Mouse (Mus musculus) spleen, adult 18-20 months (tissue): Measurements from ENCODE around the gene Gm17018.
"Not testable (repeated sequence)": the region's sequence is repeated elsewhere in the genome, so short reads cannot be mapped to it uniquely, and the experiment has no call there.

Experiments
- DNase-seq, 2 experiments: peaks; one replicate each; pipeline ENCODE4 v3.0.0; 2022; ENCODE audit warnings: mixed read lengths in 2 of 2

The Gm17018 gene

DNA sequence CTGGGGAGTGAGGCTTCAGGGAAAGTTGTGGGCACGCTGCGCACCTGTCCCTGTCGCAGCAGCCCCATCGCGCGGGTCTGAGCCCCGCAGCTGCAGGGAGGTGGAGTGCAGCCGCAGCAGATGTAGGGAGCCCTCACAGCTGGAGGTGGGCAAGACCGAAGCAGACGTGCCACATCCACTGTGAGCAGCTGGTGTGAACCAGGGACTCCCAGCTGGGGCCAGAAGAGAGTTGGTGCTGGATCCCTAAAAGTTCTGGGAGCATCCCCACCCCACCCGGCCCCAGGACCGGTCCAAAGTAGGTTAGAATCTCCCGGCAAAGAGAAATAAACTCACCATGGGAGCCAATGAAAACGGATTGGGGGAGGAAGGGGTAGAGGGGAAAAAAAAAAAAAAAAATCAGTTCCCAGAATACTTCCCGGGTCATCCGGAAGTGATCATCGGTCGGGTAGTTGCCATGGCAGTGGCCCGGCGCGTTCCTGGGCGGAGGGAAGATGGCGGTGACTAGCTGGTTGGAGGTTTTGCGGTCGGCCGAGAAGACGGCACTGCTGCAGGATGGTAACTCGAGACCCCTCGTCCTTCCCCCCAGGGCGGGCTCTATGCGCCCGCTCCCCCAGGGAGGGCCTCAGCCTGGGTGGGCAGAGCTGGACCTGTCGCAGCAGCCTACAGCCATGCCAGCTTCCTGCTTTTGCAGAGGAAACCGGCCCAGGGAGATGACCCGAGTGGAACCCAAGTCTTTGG lies at the start of gene Gm17018, which contains the start of gene Poll:
Gene Gm17018 (plus strand): TSS at position 463 of the 738 bp plus-strand sequence.
Gene Poll (minus strand): TSS at position 379 of the 738 bp plus-strand sequence.
- DNase-seq = peak; percentile 65 to 76

DNA sequence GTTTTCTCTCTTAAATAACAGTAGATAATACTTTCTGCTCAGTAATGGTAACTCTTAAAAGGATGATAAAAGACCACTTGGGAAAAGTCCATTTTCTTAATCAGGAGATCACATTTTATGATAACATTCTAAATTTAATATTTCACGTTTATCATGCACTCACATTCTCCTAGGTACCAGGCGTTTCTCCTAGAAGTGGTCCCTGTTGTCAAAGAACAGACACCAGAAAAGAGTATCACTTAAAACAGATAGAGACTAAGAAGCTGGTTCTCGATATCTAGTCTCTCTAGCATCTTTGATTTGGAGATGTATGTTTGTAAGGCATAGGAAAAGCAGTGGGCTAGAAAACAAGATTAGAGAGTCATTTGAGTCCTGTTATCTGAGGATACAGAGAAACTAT lies 49.7 kb upstream of the Gm17018 start:
- DNase-seq = no peak

DNA sequence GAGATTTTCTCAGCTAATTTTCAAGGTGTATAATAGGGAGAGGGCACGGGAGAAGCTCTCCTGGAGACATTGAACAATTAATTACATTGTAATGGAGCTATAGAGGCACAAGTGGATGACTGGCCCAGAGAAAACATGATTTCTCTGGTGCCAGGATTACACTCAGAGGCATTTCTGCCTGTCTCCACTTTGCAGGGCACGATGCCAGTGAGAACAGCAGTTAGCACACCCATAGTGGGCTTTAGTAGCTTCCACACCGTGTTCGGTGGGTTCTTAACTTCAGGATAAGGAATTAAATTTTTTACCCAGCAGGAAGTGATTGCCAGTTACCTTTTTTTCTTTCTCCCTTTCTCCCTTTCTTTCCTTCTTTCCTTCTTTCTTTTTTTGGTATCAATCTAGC lies 49.0 kb upstream of the Gm17018 start:
- DNase-seq = no peak

DNA sequence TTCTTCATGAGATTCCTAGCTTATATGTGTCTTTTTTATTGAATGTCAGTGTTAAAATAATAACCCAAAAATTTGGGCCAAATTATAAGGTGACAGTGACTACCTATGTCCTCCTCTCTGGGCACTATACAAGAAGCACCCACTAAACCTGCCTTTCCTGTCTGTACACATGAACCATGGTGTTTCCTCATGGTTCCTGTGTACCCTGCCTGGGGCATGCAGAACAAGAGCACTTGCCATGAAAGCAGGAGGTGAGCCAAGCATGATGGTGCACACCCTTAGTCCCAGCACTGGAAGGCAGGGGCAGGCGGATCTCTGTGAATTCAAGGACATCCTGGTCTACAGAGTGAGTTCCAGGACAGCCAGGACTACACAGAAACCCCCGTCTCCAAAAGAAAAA lies 45.1 kb upstream of the Gm17018 start:
- no peak for DNase-seq

DNA sequence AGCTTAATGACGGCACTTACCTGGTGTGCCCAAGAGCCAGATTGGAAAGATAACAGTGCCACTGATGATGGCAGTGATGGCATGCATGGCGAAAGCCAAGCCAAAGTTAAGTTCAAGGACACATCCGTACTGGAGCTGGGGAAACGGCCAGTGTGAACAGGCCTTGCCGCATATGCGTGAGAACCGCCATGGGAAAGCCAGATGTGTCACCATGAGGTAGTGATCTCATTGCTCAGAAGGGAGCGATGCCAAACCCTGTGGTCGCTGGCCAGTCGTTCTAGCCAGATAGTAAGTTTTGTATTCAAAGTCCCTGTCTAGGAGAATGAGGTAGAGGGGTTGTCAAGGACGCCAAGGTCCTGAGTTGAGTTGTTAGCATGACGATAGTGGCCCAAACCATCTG lies 44.2 kb upstream of the Gm17018 start:
- no peak for DNase-seq

DNA sequence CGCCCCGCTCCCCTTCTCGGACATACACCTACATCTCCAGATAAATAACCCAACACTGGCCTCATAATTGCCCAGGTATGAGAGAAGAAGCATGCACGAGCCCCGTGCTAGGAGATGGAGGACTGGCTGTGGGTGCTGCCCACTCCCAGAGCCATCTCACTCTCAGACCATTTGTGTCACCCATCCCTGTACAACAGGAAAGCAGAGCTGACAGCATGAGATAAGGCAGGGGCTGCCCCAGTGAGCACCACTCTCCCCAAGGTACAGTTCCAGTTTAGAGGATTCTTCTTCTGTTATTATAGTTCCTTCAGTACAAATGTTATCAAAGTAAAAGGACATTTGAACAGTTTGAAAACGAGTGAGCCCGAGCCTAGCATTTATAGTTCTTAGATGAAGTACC lies 33.0 kb upstream of the Gm17018 start:
- no peak for DNase-seq

DNA sequence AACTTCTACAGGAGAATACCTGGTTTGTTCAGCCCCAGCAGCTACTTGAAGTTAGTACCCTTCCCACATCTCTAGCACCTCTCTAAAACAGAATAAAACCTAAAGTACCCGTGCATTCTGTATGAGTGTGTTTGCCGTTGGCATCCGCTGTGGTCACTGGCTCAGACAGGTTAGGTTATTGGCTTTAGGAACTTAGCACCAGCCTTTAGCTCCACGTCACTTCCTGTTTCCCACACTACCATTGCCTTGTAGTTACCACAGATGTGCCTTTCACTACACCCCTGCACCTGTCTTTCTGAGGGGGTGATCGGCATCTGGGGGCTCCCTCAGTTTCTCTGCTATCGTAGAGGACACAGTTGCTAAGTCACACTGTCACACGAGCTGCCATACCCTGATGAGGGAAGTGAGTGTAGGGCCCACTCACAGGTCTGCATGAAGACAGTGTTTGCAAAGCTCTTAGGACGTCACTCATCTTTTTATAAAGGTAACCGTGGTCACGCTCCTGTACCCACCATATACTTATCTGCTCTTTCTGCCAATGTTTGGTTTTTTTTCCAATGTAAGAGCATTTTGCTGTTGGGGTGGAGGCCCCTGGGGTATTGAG lies 32.4 kb upstream of the Gm17018 start:
- no peak for DNase-seq

DNA sequence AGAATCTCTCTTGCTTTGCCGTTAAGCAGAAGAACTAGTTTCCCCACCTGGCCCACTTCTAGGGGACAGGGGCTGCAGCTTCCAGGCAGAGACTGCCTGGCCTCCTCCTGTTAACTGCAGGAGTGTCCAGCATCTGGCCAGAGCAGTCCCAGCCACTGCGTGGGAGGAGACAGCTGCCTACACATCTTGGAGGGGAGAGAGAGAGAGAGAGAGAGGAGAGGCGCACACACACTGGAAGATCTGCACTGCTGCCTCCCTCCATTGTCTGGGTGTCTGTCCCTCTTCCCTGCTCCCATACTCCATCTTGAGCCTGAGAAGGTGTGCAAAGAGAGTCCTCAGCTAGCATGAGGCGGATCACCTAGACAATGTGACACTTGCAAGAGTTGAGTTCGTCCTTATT lies 31.1 kb upstream of the Gm17018 start:
- no peak for DNase-seq

DNA sequence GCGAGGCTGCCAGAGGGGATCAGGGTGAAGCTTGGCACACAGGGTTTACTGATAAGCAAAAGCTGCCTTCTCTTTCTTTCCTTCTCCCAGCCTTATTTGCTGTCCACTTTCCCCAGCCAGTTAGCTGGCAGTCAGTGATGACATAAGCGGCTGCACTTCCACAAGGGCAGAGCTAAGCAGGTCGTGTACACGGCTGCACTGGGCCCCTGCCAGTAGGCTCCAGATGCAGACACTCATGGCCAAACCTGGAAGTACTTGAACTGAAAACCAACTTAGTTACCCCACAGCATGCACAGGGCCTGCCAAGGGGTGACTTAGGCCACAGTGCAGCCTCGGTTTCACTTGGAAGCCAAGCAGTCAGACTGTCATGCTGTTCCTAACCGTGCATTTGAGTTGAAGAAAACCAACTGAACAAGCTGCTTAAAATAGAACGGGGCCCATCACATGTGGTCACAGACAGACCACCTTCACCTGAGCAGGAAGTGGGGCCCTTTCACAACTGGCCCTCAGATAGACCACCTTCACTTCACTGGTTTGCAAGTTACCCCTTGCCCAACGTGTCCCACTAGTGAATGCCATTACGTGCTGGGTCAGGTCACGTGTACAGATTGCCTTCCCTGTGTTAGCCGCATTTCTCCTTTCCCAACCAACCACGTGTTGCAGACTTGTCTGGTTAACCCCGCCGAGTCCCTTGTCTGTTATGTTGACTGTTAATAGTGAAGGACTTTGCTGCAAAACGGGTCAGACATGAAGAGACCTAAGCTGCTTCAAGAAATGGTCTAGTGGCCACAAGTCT lies 30.0 kb upstream of the Gm17018 start:
- no peak for DNase-seq

DNA sequence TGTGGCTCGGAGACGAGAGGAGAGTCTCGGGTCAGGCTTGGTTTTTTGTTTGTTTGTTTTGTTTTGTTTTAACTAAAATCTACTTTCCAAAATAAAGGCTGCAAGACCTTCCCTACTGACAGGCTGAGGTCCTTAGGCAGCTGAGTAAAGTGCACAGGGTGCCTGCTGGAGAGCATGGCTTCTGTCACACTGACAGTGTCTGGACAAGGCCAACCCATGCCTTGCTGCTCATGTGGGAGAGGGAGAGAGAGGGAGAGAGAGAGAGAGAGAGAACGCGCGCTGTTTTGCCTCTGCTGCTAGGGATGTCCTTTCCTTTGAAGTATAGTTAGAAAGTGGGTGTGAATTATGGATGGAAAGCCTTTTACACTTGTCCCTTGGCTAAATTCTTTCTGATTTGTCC lies 28.9 kb upstream of the Gm17018 start:
- no peak for DNase-seq

DNA sequence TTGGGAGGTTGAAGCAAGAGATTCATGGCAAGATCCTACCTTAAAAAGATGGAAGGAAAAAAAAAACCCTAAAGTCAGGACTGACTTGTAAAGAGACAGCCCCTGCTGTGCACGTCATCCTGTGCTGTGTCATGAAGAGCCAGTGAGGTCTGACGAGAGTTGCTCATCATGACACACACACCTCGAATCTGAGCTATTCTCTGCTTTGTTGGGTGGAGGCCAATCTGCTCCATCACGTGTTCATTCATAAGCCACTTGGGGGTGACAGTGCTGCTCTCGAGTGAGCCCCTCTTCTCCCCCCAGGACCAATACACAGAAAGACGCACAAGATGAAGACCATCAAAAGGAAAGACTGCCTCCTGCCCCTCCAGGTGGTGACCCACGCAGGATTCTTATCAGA lies 26.8 kb upstream of the Gm17018 start:
- no peak for DNase-seq

DNA sequence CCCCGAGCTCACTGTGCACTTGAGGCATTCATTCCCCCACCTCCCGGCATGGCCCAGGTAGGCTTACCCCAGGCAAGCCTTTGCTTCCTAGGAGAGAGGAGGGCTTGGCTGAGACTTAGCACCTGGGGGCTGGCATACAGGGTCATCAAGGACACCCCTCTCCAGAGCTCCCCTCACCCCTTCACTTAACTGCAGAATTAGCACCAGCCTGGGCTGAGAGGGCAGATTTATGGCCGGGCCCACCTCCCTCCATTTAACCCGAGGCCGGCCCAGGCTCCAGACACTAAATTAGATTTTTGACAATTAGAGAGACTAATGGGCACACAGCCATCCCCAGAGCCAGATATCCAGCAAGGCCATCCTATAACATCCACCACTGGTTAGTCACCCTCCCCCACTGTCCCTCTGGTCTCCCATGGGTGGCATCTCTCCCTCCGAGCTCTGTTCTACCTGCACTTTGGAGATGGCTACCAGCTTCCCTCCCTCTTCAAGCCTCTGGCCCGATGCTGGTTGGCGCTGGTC lies 25.1 kb upstream of the Gm17018 start:
- no peak for DNase-seq

DNA sequence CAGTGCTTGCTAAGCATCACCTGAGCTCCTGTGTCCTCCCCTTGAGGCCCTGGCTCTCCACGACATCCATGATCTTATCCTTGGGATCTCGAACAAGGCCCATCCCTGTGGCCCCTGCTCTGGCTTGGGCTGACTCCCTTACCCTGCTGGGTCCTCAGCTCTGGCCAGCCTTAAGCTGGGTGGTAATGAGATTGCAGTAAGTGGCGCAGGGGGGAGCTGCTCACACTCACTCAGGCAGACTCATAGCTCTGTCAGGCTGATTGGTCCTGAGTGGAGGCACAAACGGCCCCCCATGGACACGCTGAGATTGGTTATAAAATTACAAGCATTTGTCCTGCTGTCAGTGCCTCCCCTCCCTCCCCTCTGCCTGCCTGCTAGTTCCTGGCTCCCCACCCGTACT lies 24.5 kb upstream of the Gm17018 start:
- DNase-seq = no peak

DNA sequence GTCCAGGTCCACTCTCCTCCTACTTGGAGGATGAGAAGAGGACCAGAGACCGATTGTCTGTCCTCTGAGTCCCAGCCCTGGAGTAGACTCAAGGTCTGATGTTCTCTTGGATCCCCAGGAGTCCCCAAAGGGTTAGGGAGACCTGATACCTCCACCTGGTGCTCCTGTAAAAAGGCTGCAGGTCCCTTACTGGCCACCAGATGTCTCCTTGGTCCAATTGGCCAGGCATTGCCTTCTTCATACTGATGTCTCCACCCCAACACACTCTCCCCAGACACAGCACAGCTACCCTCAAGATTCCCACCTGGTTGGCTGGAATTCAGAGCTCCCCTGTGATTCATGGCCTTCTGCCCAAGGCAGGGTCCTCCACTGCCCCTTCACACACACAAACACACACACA lies 22.9 kb upstream of the Gm17018 start:
- peak; percentile 30 to 70 for DNase-seq

DNA sequence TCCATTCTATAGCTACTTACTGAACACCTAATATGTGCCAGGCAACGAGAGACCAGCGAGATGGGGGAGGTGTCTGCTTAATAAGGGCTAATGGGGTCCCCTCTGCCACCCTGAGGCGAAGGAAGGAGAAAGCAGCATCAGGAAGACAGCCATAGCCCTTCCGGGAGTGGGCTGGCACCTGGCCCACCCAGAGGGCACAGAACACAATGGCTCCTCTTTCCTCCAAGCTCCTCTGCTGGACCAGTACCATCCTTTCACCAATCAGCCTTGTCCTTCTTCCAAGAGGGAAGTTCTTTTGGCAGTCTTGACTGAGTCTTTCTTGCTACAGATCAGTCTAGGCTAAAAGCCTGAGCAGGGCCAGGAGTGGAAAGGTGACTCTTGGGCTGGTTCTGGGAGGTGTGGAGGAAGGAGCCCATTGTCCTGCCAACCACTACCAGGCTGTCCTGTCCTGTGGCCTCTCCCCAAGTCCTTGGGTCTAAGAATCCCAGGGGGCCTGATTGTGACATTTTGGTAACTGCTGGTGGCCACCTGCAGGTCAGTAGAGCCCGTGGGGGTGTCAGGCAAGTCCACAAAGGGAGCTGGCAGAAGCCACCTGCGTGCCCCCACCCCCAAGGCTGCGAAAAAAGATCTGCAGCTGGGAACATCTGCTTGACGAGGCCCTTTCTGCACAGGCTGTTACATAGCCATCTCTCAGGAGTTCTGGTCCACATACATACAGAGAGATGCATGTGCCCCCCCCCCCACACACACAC lies 19.6 kb upstream of the Gm17018 start:
- DNase-seq = no peak

DNA sequence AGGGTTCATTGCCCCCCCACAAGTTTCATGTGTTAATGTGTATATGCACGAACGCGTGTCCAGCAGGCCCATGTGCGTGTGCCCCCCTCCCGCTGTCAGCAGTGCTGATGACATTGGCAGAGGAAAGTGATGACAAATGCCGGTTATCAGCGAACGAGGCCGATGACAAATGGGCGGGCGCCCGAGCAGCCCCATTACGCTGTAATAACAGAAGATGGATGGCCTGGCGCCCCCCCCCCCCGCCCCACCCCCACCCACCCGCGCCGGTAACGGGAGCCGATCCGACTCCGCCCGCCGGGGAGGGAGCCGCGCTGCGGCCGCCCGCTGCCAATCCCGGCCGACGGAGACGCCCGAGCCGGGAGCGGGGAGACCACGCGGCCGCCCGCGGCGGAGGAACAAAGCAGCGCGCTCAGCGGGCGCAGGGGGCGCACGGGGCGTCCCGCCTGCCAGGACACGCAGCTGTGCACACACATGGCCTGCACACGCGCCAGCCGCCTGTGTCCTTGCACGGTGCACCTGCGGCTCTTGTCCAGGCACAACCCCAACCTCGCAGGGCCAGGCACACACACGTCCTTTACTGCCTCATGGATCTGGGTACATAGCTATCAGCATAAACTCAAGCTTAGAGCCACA lies 18.9 kb upstream of the Gm17018 start:
- DNase-seq = peak in 1 of 2 experiments; percentile 30

DNA sequence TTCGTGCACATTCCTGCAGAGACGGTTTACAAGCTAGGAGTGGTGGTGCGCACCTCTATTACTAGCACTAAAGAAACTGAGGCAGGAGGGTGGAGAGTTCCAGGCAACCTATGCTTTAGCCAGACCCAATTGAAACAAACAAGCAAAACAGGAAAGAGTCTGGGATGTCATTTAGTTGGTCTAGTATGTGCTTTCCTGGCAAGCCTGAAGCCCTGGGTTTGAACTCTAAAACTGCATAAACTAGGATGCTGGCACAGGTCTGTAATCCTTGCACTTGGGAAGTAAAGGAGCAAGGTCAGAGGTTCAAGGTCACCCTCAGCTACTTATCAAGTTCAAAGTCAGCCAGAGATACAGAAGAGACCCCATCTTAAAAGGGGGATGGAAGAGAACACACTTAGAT lies 18.4 kb upstream of the Gm17018 start:
- DNase-seq = no peak

DNA sequence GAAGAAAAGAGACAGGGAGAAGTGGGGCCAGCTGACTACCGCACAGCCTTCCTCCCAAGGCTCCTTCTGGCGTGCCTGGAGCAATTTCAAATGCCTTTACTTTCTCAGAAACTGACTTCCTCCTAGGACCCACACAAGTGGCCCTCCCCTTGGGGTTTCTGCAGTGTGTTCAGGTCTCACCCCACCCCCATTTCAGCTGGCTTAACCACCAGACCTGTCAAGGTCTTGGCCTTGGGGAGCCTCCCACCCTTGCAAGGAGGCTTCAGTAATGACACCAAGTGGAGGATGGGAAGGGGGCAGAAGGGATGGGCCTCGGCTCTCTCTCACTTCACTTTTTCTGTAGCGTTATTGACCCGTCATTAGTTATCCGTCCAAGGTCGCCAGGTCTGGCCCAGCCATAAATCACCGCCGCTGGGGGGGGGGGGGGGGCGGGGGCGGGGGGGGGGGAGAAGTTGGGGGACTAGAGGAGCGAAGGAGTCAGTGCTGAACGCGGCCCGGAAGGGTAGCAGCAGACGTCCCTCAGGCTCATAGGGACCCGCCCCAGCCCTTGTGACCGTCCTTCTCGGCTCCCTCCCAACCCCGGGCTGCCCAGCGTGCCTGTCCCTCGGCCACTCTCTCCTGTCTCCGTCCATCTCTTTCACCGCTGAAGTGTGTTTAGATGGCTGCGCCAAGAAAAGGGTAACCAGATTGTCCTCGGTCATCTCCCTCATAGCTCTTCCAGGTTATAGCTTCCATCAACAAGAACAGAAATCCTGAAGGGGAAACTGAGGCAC lies 16.1 kb upstream of the Gm17018 start:
- peak in 1 of 2 experiments; percentile 29 for DNase-seq

DNA sequence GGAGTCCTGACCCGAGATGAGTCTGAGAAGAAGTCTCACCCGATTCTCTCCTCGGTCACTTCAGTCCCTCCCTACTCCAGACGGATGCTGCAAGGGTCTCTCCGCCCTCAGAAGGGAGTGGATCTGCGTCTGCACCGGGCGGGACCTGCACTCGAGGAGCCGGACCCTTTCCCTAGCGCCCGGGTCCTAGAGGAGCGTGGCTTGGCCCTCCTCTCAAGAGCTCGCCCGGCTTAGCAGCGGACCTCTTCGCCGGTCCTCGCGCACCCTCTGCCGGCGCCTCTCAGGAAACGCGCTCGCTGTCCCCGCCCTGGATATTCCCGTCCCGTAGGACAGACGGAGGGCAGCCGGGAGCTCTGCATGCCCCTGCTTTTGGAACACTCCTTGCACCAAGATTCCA lies 15.5 kb upstream of the Gm17018 start:
- peak; percentile 59 to 78 for DNase-seq

DNA sequence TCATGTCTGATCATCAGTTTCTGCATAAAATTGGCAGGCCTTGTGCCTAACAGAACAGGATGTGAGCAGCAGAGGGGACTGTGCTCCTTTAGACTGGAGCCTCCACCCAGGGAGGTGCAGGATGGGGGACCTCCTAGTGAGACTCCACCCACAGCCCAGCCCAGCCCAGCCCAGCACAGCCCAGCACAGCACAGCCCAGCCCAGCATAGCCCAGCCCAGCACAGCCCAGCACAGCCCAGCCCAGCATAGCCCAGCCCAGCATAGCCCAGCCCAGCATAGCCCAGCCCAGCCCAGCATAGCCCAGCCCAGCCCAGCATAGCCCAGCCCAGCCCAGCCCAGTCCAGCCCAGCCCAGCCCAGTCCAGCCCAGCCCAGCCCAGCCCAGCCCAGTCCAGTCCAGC lies 12.2 kb upstream of the Gm17018 start:
- DNase-seq = not testable (repeated sequence)

DNA sequence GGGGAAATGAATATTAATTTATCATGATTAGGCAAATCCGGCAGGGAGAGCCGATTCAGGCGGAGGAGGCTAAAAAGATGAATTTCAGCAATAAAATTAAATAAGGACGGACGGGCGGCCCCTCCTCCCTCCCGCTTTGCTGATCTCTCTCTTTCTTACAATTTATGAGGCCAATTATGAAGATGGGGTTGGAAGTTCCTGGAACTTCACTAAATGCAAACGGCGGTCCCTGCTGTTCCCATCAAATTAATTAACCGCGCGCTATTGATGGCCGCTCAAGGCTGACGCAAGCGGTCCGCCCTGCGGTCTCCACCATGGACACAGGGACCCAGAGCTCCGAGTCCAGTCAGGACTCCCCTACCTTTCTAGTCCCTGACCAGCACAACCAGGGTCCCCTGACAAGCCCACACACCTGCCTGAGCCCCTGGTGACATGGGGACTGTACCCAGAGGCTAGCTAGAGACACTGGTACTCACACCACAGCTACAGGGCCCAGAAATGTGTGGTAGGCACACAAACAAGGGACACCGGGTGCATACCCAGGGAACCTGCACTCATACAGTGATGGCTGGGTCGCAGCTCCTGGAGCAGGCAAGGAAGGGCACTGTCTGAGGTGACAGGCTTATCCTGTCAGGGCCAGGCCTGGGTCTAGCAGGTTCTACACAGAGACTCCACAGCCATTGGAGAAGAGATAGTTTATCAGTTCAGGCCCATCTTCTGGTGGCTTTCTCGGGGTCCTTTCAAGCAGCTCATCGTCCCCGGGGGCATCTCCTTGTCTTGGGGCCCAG lies 11.1 kb upstream of the Gm17018 start:
- no peak for DNase-seq
